In genomic region chr10:85971826-85972225, GRCm38 (mm10) we compare ENCODE assay signal across 21 mouse cellular contexts. TPM values are rescaled to one million over a fixed set of nuclear protein-coding genes. Genes with fewer than 3 reads are reported as not detected.
DNase-seq lines count a peak whose midpoint lies in the region.
"Had no signal": no experiment of that assay in that cellular context is flagged by ENCODE, and none has a peak within 500 bp of the region (broad histone marks: within the 10 kb centered on the region; RNA-seq: fewer than 3 reads in every experiment).

No protein-coding gene starts in this region.

- no peaks in the 10 kb centered on the region for H3K4me1 ChIP-seq in heart, embryonic 10.5 days

- no peaks in the 10 kb centered on the region for H3K36me3 ChIP-seq in heart, embryonic 10.5 days
- H3K36me3 ChIP-seq: G1E had no signal

- peak; percentile 79 for DNase-seq in heart, adult 11 months
- no peak for DNase-seq in heart, adult 18-20 months
- DNase-seq in heart, embryonic 10.5 days (ENCODE audit: low spot score), result peak; percentile 53
- DNase-seq in heart, postnatal 4 days, result no peak
- DNase-seq: adrenal gland, adult 2 months; adrenal gland, adult 8-10 months; adrenal gland, postnatal 10 days; adrenal gland, postnatal 14 days; adrenal gland, postnatal 25 days; adrenal gland, postnatal 36 days; B cell, adult 2 months; cerebellum, adult 11 months; cerebellum, adult 11-12 months; cerebellum, adult 18-20 months had no signal

- 84% methylated on average over 9 of the region's 9 CpGs for WGBS in heart, embryonic 10.5 days

- no peaks in the 10 kb centered on the region for H3K9me3 ChIP-seq in heart, embryonic 10.5 days

- no peaks in the 10 kb centered on the region for H3K27me3 ChIP-seq in heart, embryonic 10.5 days (ENCODE audit: insufficient read depth, poor library complexity, severe bottlenecking)
- H3K27me3 ChIP-seq: CH12.LX had no signal

- no peak overlapping the region for H3K27ac ChIP-seq in heart, embryonic 10.5 days

- H3K4me3 ChIP-seq in heart, embryonic 10.5 days, result no peak overlapping the region

RNA-seq across cellular contexts. Expression of gene Rtcb, which starts 14.2 kb away (rescaled TPM):
- total RNA-seq in heart, adult 18-20 months (2021), result 10 to 100 TPM; 82.3 to 82.9 TPM
- 155 and 179 TPM in 2 replicates for polyA plus RNA-seq in heart, embryonic 10.5 days (2016; fragmentation: Nextera tagmentation; extraction: Ambion mirVana)
- total RNA-seq in heart, postnatal 4 days (2021), result 10 to 100 TPM; 90.7 to 95.1 TPM

RNA-seq across cellular contexts. Expression of gene Bpifc, which starts 39.9 kb away (rescaled TPM):
- not detected for total RNA-seq in heart, adult 18-20 months (2021)
- 0.13 TPM in 1 of 2 replicates, not detected in the other for polyA plus RNA-seq in heart, embryonic 10.5 days (2016; fragmentation: Nextera tagmentation; extraction: Ambion mirVana)
- not detected for total RNA-seq in heart, postnatal 4 days (2021)
- total RNA-seq: CH12.LX, ES-E14, G1E, MEL had no signal
- polyA plus RNA-seq: C2C12; CD4-positive, CD25-positive, alpha-beta regulatory T cell, adult 4 months; G1E had no signal

RNA-seq across cellular contexts. Expression of gene Ascl4, which starts 44.3 kb away (rescaled TPM):
- not detected for total RNA-seq in heart, adult 18-20 months (2021)
- polyA plus RNA-seq in heart, embryonic 10.5 days (2016; fragmentation: Nextera tagmentation; extraction: Ambion mirVana), result 0.34 TPM in 1 of 2 replicates, not detected in the other
- not detected for total RNA-seq in heart, postnatal 4 days (2021)
- total RNA-seq: adrenal gland, adult 18-20 months; adrenal gland, adult 2 months; adrenal gland, adult 8-10 months; adrenal gland, postnatal 14 days; adrenal gland, postnatal 25 days; adrenal gland, postnatal 36 days; MEL had no signal
- polyA plus RNA-seq: adrenal gland, adult 2 months; C2C12; G1E had no signal

RNA-seq across cellular contexts. Expression of gene Fbxo7, which starts 49.9 kb away (rescaled TPM):
- 10 to 100 TPM; 14.4 to 17.9 TPM for total RNA-seq in heart, adult 18-20 months (2021)
- polyA plus RNA-seq in heart, embryonic 10.5 days (2016; fragmentation: Nextera tagmentation; extraction: Ambion mirVana), result 22.5 and 28.1 TPM in 2 replicates
- 10 to 100 TPM; 15.5 to 16.4 TPM for total RNA-seq in heart, postnatal 4 days (2021)

RNA-seq across cellular contexts. Expression of gene Prdm4, which starts 54.9 kb away (rescaled TPM):
- total RNA-seq in heart, adult 18-20 months (2021), result 10 to 100 TPM; 11.2 to 12.4 TPM
- polyA plus RNA-seq in heart, embryonic 10.5 days (2016; fragmentation: Nextera tagmentation; extraction: Ambion mirVana), result 15.3 and 21.5 TPM in 2 replicates
- total RNA-seq in heart, postnatal 4 days (2021), result 10 to 100 TPM; 17.2 to 18.8 TPM

Comparison
In these comparisons a context has a peak if more than half of its experiments do, and no peak if none do; other contexts are left out.
1. DNase-seq: peak in heart, adult 11 months (single experiment) and heart, embryonic 10.5 days (single experiment); none in heart, adult 18-20 months (0 of 2) and heart, postnatal 4 days (single experiment).